Mouse (Mus musculus): ENCODE results near the gene Fam129c. TPM values are rescaled to one million over a fixed set of nuclear protein-coding genes. Genes with fewer than 3 reads are reported as not detected.

Fam129c gene
- 0.47 and 0.77 TPM in 2 replicates for polyA plus RNA-seq (2015; fragmentation: Nextera tagmentation; extraction: Ambion mirVana)

DNA sequence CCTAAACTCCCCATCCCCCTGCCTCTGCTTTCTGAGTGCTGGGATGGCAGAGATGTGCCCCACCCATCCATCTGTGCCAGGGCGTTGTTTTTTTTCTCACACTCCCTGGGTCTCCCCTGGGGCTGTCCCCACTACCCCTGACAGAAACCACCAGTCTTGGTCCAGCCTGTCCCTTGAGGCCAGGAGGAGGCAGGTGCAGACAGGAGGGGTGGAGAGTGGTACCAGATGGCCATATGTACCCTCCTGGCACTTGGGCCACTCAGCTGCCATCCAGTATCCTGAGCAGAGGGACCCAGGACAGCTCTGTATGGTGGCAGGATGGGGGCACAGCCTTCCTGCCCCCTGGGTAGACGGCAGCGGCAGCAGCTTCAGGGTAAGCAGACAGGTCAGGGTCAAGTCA, at the start of gene Fam129c:
Fam129c (plus strand) TSS at position 198 of the 400 bp plus-strand sequence.
- Histone ChIP-seq H3K4me1 (replicated peaks; ENCODE audit: control insufficient read depth, insufficient read depth, low read length) (peaks cover 13% of the 10 kb centered on the region; the same call in 1 of the 2 replicates), H3K4me3 (ENCODE audit: low read depth, low read length) (no peak within 1 kb of the TSS), H3K4me2 (replicated peaks; ENCODE audit: low read depth) (no peak within 1 kb of the TSS), H3K36me3 (ENCODE audit: control insufficient read depth, insufficient read depth) (no peaks in the 10 kb centered on the region; the same call in 1 of the 2 replicates), H3K27ac (ENCODE audit: low read depth, low read length) (no peak within 1 kb of the TSS), H3K9ac (ENCODE audit: low read depth, low read length) (no peak within 1 kb of the TSS), H3K9me3 (ENCODE audit: control insufficient read depth) (no peaks in the 10 kb centered on the region), H3K27me3 (replicated peaks; ENCODE audit: control insufficient read depth, insufficient read depth, low read length) (peaks cover 11% of the 10 kb centered on the region; the same call in 1 of the 2 replicates)
- TF ChIP-seq CTCF (IDR thresholded peaks at IDR 0.05; ENCODE audit: low read depth), result no peak
- WGBS, result 92% methylated on average over 3 of the region's 3 CpGs
- no peak for ATAC-seq

DNA sequence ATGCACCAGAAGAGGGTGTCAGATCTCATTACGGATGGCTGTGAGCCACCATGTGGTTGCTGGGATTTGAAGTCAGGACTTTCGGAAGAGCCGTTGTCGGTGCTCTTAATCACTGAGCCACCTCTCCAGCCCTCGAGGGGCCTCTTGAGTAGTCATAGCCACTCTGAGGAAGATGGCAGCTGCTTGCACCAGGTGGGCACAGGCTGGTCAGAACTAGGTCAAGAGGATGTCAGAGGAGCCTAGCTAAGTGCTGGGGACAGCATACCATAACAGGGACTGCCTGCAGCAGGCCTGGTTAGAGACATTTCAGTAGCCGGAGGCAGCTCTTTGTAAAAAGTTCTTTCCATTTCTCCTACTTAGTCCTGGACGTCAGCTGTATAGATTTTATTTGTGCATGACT, 46.7 kb upstream of the Fam129c start:
- Histone ChIP-seq H3K27me3 (replicated peaks; ENCODE audit: control insufficient read depth, insufficient read depth, low read length) (0 out of 2 replicates have a peak, but pooled peaks cover 5% of the 10 kb centered on the region), H3K9me3 (ENCODE audit: control insufficient read depth) (no peaks in the 10 kb centered on the region), H3K9ac (ENCODE audit: low read depth, low read length) (no peak overlapping the region), H3K4me1 (replicated peaks; ENCODE audit: control insufficient read depth, insufficient read depth, low read length) (no peaks in the 10 kb centered on the region), H3K36me3 (ENCODE audit: control insufficient read depth, insufficient read depth) (peaks cover 27% of the 10 kb centered on the region; the same call in 1 of the 2 replicates), H3K4me2 (replicated peaks; ENCODE audit: low read depth) (no peak overlapping the region), H3K4me3 (ENCODE audit: low read depth, low read length) (no peak overlapping the region), H3K27ac (ENCODE audit: low read depth, low read length) (no peak overlapping the region)
- WGBS, result 62% methylated on average over 7 of the region's 7 CpGs
- ATAC-seq, result no peak
- no peak for TF ChIP-seq CTCF (IDR thresholded peaks at IDR 0.05; ENCODE audit: low read depth)

DNA sequence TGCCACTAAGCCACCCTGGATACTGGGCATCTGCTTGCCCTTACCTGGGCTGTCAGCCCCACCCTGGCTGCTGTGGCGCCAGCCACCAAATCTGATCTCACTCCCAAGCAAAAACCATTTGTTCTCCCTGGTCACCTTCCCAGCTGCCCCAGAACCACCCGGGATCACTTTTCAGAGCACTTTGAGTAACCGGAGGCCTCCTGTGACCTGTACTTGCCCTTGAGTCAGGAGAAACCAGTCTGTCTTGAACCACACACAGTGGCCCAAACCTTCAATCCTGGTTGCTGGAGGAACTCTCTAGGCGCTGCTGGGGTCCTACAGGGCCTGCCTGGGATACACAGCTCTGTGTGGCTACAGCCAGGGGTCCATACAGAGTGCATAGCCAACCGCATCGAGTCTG, 44.7 kb upstream of the Fam129c start:
- H3K9me3 ChIP-seq (ENCODE audit: control insufficient read depth), result no peaks in the 10 kb centered on the region
- peaks cover 10% of the 10 kb centered on the region; the same call in 1 of the 2 replicates for H3K36me3 ChIP-seq (ENCODE audit: control insufficient read depth, insufficient read depth)
- ATAC-seq, result no peak
- no peak for TF ChIP-seq CTCF (IDR thresholded peaks at IDR 0.05; ENCODE audit: low read depth)
- no peak overlapping the region for H3K27ac ChIP-seq (ENCODE audit: low read depth, low read length)
- H3K9ac ChIP-seq (ENCODE audit: low read depth, low read length), result no peak overlapping the region
- H3K4me3 ChIP-seq (ENCODE audit: low read depth, low read length), result no peak overlapping the region
- peaks cover 11% of the 10 kb centered on the region; the same call in 1 of the 2 replicates for H3K27me3 ChIP-seq (replicated peaks; ENCODE audit: control insufficient read depth, insufficient read depth, low read length)
- no peaks in the 10 kb centered on the region for H3K4me1 ChIP-seq (replicated peaks; ENCODE audit: control insufficient read depth, insufficient read depth, low read length)
- H3K4me2 ChIP-seq (replicated peaks; ENCODE audit: low read depth), result no peak overlapping the region
- 53% methylated on average over 6 of the region's 6 CpGs for WGBS

DNA sequence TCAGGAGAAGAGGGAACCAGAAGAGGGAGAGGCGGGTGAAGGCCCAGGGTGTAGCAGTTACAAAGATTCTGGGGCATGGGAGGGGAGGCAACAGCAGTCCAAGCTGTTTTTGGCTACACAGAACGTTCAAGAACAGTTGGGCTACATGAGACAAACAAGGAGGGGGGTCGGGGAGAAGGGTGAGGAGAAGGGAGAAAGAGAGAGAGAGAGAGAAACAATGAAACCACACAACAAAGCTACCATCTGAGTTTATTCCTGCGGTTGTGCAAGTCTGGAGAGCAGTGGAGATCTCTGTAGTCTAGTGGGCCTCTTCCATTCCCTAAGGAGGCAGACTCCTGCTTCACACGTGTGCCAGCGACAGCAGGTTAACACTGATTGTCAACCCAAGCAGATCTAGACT, 43.4 kb upstream of the Fam129c start:
- no peak overlapping the region for H3K27ac ChIP-seq (ENCODE audit: low read depth, low read length)
- H3K27me3 ChIP-seq (replicated peaks; ENCODE audit: control insufficient read depth, insufficient read depth, low read length), result peaks cover 23% of the 10 kb centered on the region
- 0 out of 2 replicates have a peak, but pooled peaks cover 6% of the 10 kb centered on the region for H3K36me3 ChIP-seq (ENCODE audit: control insufficient read depth, insufficient read depth)
- 66% methylated on average over 6 of the region's 6 CpGs for whole genome bisulfite sequencing
- no peaks in the 10 kb centered on the region for H3K9me3 ChIP-seq (ENCODE audit: control insufficient read depth)
- no peak for TF ChIP-seq CTCF (IDR thresholded peaks at IDR 0.05; ENCODE audit: low read depth)
- no peaks in the 10 kb centered on the region for H3K4me1 ChIP-seq (replicated peaks; ENCODE audit: control insufficient read depth, insufficient read depth, low read length)
- H3K4me3 ChIP-seq (ENCODE audit: low read depth, low read length), result no peak overlapping the region
- no peak for ATAC-seq
- no peak overlapping the region for H3K9ac ChIP-seq (ENCODE audit: low read depth, low read length)
- no peak overlapping the region for H3K4me2 ChIP-seq (replicated peaks; ENCODE audit: low read depth)

DNA sequence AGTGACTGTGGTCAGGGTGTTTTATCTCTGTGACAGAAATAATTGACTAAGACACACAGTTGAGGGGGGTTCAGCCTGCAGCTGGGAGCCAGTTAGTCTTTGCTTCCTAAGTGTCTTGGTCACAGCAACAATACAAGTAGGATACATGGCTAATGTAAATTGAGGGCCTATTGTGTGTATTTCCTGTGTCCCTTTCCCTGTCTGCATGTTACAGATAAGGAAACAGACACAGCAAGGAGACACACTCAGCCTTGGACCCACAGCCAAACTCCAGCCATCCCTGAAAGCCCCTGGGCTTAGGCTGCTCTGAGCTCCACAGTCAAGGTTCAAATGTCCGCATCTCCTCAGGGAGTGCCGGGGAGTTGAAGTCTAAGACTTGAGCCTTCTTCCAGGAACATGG, 42.8 kb upstream of the Fam129c start:
- Histone ChIP-seq H3K4me1 (replicated peaks; ENCODE audit: control insufficient read depth, insufficient read depth, low read length) (no peaks in the 10 kb centered on the region), H3K36me3 (ENCODE audit: control insufficient read depth, insufficient read depth) (0 out of 2 replicates have a peak, but pooled peaks cover under 1% of the 10 kb centered on the region), H3K9ac (ENCODE audit: low read depth, low read length) (no peak overlapping the region), H3K4me2 (replicated peaks; ENCODE audit: low read depth) (no peak overlapping the region), H3K9me3 (ENCODE audit: control insufficient read depth) (no peaks in the 10 kb centered on the region), H3K4me3 (ENCODE audit: low read depth, low read length) (no peak overlapping the region), H3K27ac (ENCODE audit: low read depth, low read length) (no peak overlapping the region), H3K27me3 (replicated peaks; ENCODE audit: control insufficient read depth, insufficient read depth, low read length) (peaks cover 30% of the 10 kb centered on the region)
- WGBS, result 69% methylated on average over 2 of the region's 2 CpGs
- TF ChIP-seq CTCF (IDR thresholded peaks at IDR 0.05; ENCODE audit: low read depth), result no peak
- ATAC-seq, result no peak

DNA sequence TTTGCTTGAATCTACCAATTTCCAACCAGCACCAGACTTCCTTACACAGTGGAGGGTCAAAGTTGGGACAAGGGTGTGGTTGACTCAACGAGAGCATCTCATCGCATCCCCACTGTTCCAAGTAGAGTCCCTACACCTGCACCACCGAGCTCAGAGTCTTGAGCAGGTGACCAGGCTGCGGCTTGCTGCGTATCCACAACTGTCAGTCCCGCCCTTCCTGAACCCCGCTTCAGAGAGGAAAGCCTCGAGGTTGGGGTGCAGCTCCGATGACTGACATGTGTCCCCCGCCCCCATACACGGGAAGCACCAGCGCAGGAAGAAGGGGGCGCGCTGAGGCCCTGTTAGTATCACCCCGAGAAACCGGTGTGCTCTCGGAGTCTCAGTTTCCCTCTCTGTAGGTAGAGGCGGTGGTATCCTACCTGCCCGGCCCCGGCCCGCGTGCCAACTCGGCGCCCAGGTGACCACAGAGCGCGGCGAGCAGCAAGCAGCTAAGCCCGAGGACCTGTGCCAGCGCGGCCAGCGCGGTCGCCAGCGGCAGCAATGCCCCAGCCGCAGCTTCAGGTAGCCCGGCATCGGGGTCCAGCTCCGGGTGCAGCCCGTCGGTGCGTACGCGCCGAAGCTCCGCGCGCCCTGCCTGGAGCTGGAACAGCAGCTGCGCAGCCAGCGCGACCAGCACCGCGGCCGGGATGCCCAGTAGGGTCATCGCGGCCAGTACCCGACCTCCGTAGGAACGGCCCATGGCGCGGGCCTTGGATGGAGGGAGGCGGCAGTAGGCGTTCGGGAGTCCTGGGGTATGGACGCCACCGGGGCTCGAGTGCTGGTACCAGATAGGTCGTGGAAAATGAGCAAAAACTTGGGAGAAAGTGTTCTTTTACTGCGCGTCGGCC, 39.1 kb upstream of the Fam129c start, which contains the start of gene Tmem221:
Tmem221 (minus strand) TSS at position 801 of the 887 bp plus-strand sequence.
- peak; percentile 8; the same call in 1 of the 2 replicates for ATAC-seq

More for the DNA sequence above, 39.1 kb upstream of the Fam129c start, which contains the start of gene Tmem221:
- Histone ChIP-seq H3K27me3 (replicated peaks; ENCODE audit: control insufficient read depth, insufficient read depth, low read length) (peaks cover 55% of the 10 kb centered on the region), H3K27ac (ENCODE audit: low read depth, low read length) (no peak within 1 kb of the TSS), H3K4me3 (ENCODE audit: low read depth, low read length) (peak within 1 kb of the TSS; percentile 49), H3K4me2 (replicated peaks; ENCODE audit: low read depth) (peak within 1 kb of the TSS; percentile 85), H3K36me3 (ENCODE audit: control insufficient read depth, insufficient read depth) (no peaks in the 10 kb centered on the region), H3K4me1 (replicated peaks; ENCODE audit: control insufficient read depth, insufficient read depth, low read length) (peaks cover 5% of the 10 kb centered on the region), H3K9ac (ENCODE audit: low read depth, low read length) (peak within 1 kb of the TSS; percentile 26), H3K9me3 (ENCODE audit: control insufficient read depth) (no peaks in the 10 kb centered on the region)
- no peak; the same call in 1 of the 2 replicates for TF ChIP-seq CTCF (IDR thresholded peaks at IDR 0.05; ENCODE audit: low read depth)
- WGBS, result 4% methylated on average over 70 of the region's 70 CpGs
